Mouse (Mus musculus) ES-CJ7 (cell line): ENCODE measurements around the gene Cadm2.

Experiments
- DNase-seq: peaks from one replicate; pipeline ENCODE4 v3.0.0; 2011; ENCODE audit warnings: low read depth, low spot score

Cadm2 gene

GRCm38 (mm10) chr16:66959146-66959545 is 661.6 kb downstream of the Cadm2 start:
- DNase-seq, result no peak

- no peak for DNase-seq
These were observed 664.8 kb downstream of the Cadm2 start for GRCm38 (mm10) chr16:66955876-66956275.

DNA sequence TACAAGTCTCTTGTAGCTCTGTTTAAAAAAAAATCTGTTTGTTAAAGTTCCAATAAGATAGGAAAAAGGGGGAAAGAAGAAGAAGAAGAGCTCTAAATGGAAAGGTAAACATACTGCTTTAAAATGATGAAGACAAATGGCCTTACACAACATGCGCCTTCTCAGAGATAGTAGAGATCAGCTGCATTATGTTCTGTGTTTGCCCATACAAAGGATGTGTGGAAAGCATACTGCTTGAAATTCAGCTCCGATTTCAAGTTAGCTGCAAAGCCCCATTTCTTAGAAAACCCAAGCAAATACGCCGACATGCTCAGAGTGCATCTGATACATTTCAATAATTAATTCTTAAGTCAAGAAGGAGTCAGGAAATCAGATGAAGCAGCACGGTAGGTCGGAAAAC is 684.4 kb downstream of the Cadm2 start:
- no peak for DNase-seq

DNA sequence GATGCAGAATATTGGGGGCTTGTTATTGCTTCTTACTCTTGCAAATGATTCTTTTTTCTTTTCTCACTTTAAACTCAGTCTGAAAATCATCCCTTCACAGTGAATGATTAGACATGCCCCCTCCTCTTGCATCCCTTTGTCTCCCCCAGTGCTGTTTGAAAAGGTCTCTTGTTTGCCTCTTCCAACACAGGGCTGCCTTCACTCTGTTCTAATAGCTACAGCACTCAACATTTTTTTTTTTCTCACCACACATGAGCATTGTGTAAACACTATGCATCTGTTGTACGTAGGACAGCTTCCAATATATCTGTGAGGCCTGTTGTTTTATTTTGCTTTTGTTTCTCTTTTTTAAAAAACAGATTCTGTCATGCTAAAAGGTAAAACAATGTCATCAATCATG is 695.2 kb downstream of the Cadm2 start:
- DNase-seq, result no peak

GRCm38 (mm10) chr16:66922753-66923152 is 698.0 kb downstream of the Cadm2 start:
- no peak for DNase-seq

- no peak for DNase-seq
These were observed 699.2 kb downstream of the Cadm2 start for GRCm38 (mm10) chr16:66921414-66921915.

GRCm38 (mm10) chr16:66919889-66920402 is 700.8 kb downstream of the Cadm2 start:
- no peak for DNase-seq

GRCm38 (mm10) chr16:66901801-66902200 is 718.9 kb downstream of the Cadm2 start:
- no peak for DNase-seq

DNA sequence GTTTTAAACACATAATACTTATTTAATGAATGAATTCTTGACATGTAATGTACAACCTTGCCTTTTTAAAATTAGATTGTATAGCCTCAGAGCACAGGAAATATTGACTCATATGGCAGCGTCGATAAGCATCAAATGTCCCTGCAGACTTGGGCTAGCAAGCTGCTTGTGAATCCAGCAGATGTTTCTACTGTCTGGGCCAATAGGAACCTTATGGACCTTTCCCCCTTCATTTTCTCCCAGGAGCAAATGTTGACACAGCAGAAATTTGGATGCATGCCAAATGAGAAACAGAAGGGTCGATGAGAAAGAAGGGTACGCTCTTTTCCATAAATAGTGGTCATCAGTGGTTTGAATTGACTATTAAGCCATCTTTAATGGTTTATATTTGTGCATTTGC is 720.0 kb downstream of the Cadm2 start:
- DNase-seq, result no peak

- no peak for DNase-seq
These were observed 728.3 kb downstream of the Cadm2 start for GRCm38 (mm10) chr16:66892359-66892758.

GRCm38 (mm10) chr16:66891559-66892247 is 729.0 kb downstream of the Cadm2 start:
- no peak for DNase-seq

- no peak for DNase-seq
These were observed 730.8 kb downstream of the Cadm2 start for GRCm38 (mm10) chr16:66889907-66890306.

DNA sequence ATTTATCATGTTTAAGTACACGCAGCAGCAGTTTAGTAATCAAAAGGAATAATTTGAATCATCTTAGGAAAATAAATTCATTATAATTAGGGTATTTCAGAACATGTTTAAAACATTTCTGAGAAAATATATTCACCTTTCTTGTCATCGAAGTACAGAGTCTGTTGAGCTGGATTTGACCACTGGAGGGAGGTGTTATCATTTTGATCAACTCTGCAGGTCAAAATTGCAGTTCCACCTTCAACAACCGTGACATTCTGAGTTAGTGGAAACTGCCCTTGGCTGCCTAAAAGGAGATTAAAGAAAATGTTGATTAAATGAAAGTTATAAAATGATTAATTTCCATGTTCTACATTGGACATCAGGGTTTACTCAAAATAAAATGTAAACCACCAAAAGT is 738.1 kb downstream of the Cadm2 start:
- no peak for DNase-seq

GRCm38 (mm10) chr16:66871201-66871600 is 749.5 kb downstream of the Cadm2 start:
- DNase-seq, result peak; percentile 28

- no peak for DNase-seq
These were observed 769.7 kb downstream of the Cadm2 start for GRCm38 (mm10) chr16:66851047-66851446.

- no peak for DNase-seq
These were observed 795.8 kb downstream of the Cadm2 start for GRCm38 (mm10) chr16:66824866-66825265.

DNA sequence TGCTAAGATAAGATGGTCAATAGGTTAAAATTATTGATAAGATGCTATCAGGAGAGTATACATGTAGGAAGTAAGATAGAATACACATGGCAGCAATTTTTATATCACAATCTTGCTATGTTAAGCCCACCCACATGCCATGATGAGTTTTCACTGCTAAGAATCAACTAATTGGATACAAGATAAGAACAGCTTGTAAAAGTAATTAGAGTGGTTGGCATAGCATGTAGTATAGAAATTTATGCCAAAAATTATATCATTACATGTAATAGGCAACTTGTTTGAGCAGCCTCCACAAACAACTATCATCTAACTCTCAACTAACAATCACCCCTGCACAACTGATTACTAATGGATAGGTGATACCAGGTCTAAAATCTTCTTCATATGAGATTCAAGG is 809.2 kb downstream of the Cadm2 start:
- DNase-seq, result no peak

DNA sequence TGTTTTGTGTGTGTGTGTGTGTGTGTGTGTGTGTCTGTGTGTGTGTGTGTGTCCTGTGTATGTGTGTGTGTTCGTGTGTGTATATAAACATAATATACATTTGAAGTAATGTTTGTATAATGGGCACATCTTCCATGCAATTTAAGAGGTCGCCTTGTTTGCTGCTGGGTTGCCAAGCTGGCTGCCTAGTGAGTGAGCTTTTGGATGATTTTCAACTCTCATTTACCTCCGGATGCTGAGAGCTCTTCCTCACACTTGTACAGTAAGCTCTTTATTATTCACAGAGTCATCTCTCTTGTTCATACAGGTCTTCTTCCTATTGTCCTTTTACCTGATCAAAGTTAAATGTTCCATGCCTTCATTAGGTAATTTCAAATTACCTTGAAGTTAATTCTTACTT is 822.5 kb downstream of the Cadm2 start:
- DNase-seq, result no peak

DNA sequence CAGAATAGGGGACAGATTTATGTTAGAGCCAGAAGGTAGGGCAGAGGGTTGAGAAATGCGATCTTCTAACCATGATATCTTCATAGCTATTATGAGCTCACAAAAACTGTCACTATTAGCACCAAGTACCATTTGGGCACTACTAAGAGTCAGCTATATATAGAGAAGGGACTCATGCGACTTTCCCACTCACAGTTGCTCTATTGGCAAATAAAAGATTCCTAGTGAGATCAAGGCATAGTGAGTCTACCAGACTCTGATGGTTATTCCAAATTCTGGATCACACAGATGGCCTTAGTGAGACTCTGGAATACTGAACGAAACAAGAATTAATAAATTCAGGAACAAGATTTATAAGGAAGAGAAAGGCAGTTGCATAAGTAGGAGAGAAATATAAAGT is 827.6 kb downstream of the Cadm2 start:
- DNase-seq, result no peak

GRCm38 (mm10) chr16:66771883-66772282 is 848.8 kb downstream of the Cadm2 start:
- no peak for DNase-seq

DNA sequence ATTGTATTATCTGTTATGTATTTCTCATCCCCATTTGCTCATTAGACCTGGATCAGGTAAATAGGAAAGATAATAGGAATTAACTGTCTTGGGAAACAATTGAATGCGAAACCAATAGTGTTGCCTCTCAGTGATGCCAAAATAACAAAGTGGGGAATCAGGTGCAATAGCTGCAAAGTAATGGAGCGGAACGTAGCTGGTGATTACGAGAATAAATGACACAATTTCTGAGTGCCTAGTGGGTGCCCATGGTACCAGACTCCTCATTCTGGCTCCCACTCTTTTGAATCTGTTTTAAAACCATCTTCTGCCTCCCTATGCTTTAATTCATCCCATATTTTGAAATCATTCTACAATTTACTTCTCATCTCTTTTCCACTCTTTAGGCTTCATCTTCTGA is 851.2 kb downstream of the Cadm2 start:
- no peak for DNase-seq

GRCm38 (mm10) chr16:66768684-66769389 is 851.9 kb downstream of the Cadm2 start:
- DNase-seq, result no peak
